Mouse (Mus musculus): ENCODE measurements at regions not wholly inside any gene's neighbourhood (a gene's known extent, or its start where the extent isn't known, plus 50 kb on each side); places are given as distances from the start of the nearest gene placed in this dataset.

- intact Hi-C loops (cut with DNase I), result loop anchor here (5.0 kb wide), 1 partner anchor 795 kb away; no protein-coding TSS in a partner anchor
- DNase-seq (ENCODE audit: low spot score), result no peak
Measured at GRCm38 (mm10) chr12:12147088-12147687, 114.8 kb upstream of the Fam49a start.

GRCm38 (mm10) chr12:12147847-12148246, 114.1 kb upstream of the Fam49a start:
- no peak for DNase-seq (ENCODE audit: low spot score)
- intact Hi-C loops (cut with DNase I), result loop anchor here (5.0 kb wide), 1 partner anchor 796 kb away; no protein-coding TSS in a partner anchor

- DNase-seq (ENCODE audit: low spot score), result no peak
- intact Hi-C loops (cut with DNase I), result loop anchor here (5.0 kb wide), 1 partner anchor 797 kb away; no protein-coding TSS in a partner anchor
Measured at GRCm38 (mm10) chr12:12148659-12149399, 113.1 kb upstream of the Fam49a start.

GRCm38 (mm10) chr12:12164411-12164810, 97.5 kb upstream of the Fam49a start:
- intact Hi-C loops (cut with DNase I), result no loop called here
- no peak for DNase-seq (ENCODE audit: low spot score)

GRCm38 (mm10) chr12:12170581-12170980, 91.4 kb upstream of the Fam49a start:
- DNase-seq (ENCODE audit: low spot score), result no peak
- intact Hi-C loops (cut with DNase I), result no loop called here

- intact Hi-C loops (cut with DNase I), result no loop called here
- no peak for DNase-seq (ENCODE audit: low spot score)
Measured at GRCm38 (mm10) chr12:12172087-12172823, 89.7 kb upstream of the Fam49a start.

- intact Hi-C loops (cut with DNase I), result loop anchor here (1.0 kb wide), 2 partner anchors 142 to 220 kb away; no protein-coding TSS in a partner anchor
Measured at GRCm38 (mm10) chr12:12176331-12177263, 85.3 kb upstream of the Fam49a start.

GRCm38 (mm10) chr12:12177264-12178043, 84.5 kb upstream of the Fam49a start:
- intact Hi-C loops (cut with DNase I), result no loop called here
- DNase-seq (ENCODE audit: low spot score), result no peak

More at GRCm38 (mm10) chr12:12176331-12177263, 85.3 kb upstream of the Fam49a start:
- DNase-seq (ENCODE audit: low spot score), result peak; percentile 66

- intact Hi-C loops (cut with DNase I), result no loop called here
- DNase-seq (ENCODE audit: low spot score), result peak; percentile 29
Measured at GRCm38 (mm10) chr12:12178391-12178790, 83.5 kb upstream of the Fam49a start.

- DNase-seq (ENCODE audit: low spot score), result peak; percentile 10
- intact Hi-C loops (cut with DNase I), result no loop called here
Measured at GRCm38 (mm10) chr12:12179292-12179865, 82.6 kb upstream of the Fam49a start.

- no peak for DNase-seq (ENCODE audit: low spot score)
- intact Hi-C loops (cut with DNase I), result no loop called here
Measured at GRCm38 (mm10) chr12:12180986-12181385, 81.0 kb upstream of the Fam49a start.

- DNase-seq (ENCODE audit: low spot score), result no peak
- intact Hi-C loops (cut with DNase I), result no loop called here
Measured at GRCm38 (mm10) chr12:12181686-12182085, 80.3 kb upstream of the Fam49a start.

- intact Hi-C loops (cut with DNase I), result no loop called here
- DNase-seq (ENCODE audit: low spot score), result no peak
Measured at GRCm38 (mm10) chr12:12186353-12186752, 75.6 kb upstream of the Fam49a start.

GRCm38 (mm10) chr12:12195066-12195465, 66.9 kb upstream of the Fam49a start:
- no peak for DNase-seq (ENCODE audit: low spot score)
- intact Hi-C loops (cut with DNase I), result no loop called here

GRCm38 (mm10) chr12:12196627-12197026, 65.3 kb upstream of the Fam49a start:
- intact Hi-C loops (cut with DNase I), result no loop called here
- no peak for DNase-seq (ENCODE audit: low spot score)

- intact Hi-C loops (cut with DNase I), result no loop called here
- DNase-seq (ENCODE audit: low spot score), result no peak
Measured at GRCm38 (mm10) chr12:12208216-12208615, 53.7 kb upstream of the Fam49a start.
